Mouse (Mus musculus): ENCODE results near the gene Hoxd13. TPM values are rescaled to one million over a fixed set of nuclear protein-coding genes. Genes with fewer than 3 reads are reported as not detected.

The Hoxd13 gene
- polyA plus RNA-seq (2012; fragmentation: generic; extraction: Trizol) = not detected

DNA sequence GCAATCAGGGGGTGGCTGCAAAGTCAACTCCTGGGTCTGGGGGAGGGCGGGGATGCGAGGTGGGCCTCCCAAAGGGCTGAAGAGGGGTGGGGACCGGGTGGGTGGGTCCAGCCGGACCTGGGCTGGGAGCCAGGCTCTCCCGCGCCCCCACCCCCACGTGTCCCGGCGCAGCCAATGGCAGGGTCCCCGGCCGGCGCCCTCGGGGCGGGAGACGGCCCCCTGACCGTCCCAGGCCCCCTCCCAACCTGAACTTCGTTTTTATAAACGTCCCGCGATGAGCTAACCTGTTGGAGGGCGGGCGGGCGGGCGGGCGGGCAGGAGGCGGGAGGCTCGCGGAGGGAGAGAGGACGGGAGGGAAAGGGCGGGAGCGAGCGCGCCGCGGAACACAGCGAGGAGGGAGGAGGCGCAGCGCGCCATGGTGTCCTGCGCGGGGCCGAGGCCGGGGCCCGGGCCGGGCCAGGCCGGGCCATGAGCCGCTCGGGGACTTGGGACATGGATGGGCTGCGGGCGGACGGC is at the start of gene Hoxd13:
TSS of gene Hoxd13 (plus strand) at position 469 of the 516 bp plus-strand sequence.

DNA sequence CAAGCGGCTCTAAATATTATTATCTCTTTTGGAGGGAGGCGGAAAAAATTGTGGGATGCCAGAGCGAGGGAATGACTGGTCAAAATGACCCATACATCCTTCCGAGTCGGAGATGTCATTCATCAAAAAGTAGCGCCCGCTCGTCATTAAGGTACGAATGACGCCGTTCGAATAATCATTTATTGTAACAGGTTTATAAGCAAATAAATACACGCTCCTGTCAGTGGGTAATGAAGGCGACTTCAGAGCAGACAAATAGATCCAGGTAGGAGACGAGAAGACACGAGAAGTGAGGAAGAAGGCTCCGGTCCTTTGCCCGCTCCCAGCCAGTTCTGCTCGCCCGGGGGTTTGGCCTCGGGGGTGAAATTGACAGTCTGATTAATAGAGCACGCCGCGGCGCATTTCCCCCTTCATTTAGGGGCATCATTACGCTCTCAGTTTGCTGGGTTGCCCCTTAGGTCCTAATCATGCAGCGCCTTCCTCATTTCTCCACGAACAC is 8.6 kb upstream of the Hoxd13 start, which contains the start of gene Evx2:
TSS of gene Evx2 (minus strand) at position 51 of the 499 bp plus-strand sequence.

DNA sequence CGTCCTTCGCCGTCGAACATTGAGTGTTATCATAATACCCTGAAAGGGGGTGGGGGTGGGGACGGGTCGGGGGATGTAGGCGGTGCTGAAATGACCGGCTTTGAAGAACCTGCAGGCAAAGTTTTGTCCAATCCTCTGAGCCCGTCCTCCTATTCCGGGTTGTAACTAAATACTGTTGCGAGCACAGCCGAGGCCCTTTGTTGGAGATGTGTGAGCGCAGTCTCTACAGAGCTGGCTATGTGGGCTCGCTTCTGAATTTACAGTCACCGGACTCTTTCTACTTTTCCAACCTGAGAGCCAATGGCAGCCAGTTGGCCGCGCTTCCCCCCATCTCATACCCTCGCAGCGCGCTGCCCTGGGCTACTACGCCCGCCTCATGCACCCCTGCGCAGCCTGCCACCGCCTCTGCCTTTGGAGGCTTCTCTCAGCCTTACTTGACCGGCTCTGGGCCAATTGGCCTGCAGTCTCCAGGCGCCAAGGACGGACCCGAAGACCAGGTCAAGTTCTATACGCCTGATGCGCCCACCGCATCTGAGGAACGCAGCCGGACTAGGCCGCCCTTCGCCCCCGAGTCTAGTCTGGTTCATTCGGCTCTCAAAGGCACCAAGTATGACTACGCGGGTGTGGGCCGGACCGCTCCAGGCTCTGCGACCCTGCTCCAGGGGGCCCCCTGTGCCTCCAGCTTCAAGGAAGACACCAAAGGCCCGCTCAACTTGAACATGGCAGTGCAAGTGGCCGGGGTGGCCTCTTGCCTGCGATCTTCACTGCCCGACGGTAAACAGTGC is 7.0 kb downstream of the Hoxd13 start, which contains the start of gene Hoxd12:
TSS of gene Hoxd12 (plus strand) at position 133 of the 785 bp plus-strand sequence.

DNA sequence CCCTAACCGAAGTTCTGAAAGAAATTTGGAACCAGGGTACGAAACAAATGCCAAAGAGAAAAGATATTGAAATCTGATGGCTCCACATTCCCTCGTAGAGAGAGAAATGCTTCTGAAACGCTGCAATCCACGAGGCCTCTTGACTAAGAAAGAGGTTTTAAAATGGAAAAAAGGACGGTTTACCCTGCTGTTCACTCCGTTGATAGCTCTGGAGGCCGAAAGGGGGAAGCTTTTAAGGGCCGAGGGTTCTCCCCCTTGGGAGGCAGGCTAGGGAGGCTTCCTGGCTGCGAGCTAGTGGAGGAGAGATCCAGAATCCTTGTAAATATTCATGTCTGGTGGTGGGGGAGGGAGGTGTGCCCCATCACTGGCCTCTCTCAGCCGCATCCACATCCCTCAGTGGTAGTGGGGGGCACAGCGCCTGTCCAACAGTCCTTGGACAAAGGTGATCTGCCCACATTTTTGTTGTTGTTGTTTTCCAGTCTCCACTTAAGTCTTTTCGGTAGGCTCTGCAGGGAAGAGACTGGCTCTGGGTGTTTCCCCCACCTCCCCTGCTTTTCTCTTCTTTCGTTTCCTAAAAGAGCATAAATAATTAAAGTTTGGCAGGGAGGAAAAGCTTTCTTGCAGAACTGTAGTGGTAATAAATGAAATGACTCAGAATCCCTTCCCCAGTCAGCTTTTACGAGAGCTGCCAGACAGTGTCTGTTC is 10.9 kb downstream of the Hoxd13 start, which contains the start of gene Hoxd11:
TSS of gene Hoxd11 (plus strand) at position 667 of the 705 bp plus-strand sequence.

DNA sequence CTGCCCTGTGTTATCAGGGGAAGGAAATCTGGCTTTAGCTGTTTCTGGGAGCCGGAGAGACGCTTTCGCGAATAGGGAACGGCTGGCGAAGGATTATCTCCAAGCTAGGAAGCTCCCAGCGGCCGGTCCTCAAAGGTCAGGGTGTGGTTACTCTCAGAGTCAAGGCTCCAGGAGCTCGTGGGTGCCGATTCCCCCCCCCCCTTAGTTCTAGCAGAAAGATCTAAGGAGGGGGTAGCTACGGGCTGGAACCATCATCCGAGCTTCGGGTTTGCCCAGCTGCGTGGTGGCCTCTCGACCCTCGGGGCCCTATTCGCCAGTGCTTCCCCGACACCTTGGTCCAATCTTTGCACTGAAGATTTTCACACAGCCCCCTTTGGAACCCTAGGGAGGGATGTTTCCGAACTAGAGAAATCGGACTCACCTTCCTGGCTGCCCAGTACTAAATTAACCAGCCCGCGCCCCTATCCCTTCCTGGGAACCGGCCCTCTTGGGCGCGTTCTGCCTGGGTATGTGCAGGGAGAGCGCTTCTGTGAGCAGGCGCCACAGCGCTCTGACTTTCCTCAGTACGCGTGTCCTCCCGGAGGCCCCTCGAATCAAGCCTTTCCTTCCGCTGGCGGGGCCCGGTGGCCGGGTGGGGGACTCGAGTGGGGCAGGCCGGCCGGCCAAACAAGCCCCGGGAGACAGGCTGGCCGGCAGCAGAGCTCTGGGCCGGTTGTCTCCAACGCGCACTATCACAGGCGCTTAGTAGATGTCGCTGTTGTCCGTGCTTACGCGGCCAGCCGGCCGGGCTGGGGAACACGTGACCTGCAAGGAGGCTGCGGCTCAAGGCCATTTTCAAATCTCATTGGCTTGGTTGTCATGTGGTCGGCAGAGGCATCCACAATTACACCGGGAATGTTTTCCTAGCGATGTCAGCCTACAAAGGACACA is 23.2 kb downstream of the Hoxd13 start, which contains the start of gene Hoxd10:
TSS of gene Hoxd10 (plus strand) at position 903 of the 930 bp plus-strand sequence.

DNA sequence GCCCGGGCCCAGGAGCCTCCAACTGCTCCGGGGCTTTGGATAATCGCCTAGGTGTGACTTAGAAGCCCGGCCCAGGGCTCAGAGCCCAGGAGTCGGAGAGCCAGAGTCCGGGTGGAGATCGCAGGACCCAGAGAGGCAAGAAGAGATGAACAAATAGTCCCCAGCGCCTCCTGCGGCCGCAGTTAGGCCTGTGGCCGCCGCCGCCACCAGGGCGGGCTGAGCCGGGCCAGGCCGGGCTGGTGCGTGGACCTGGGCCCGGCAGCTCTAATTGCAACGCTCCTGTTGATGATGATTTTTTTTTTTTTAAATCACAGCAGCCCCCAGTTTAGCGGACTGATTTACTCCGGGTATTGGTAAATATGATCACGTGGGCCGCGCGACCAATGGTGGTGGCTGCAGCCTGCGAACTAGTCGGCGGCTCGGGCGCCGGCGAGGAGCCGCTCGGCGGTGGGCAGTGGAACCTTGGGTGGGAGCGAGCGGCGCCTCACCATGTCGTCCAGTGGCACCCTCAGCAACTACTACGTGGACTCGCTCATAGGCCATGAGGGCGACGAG is 29.5 kb downstream of the Hoxd13 start, which contains the start of gene Hoxd9:
TSS of gene Hoxd9 (plus strand) at position 161 of the 555 bp plus-strand sequence.

DNA sequence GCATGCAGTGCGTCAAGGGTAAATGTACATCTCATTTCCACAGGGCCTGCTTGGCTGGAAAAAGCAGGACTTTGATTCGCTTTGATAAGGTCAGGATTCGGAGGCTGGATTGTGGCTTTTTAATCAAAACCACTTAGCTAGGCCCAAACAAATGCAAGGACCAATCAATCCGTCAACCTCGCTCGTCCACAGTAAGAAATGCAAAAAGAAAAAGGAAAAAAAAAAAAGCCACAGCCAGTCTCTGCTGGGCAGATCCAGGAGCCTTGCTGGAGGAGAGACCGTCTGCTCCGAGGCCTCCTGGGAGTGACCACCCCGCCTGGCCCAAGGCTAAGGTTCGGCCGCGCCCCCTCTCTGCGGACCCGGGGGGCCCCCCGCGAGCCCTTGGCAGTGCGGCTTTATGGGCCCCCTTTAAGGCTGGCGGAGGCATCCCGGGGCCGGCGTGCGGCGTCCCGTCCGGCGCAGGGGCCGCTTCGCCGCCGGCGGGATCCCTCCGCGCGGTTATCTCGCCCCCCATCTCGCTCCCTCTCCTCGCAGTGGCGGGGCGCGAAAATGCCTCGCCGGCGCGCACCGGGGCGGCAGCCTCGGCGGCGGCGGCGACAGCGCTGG is 36.4 kb downstream of the Hoxd13 start, which contains the start of gene Hoxd8:
TSS of gene Hoxd8 (plus strand) at position 223 of the 606 bp plus-strand sequence.

DNA sequence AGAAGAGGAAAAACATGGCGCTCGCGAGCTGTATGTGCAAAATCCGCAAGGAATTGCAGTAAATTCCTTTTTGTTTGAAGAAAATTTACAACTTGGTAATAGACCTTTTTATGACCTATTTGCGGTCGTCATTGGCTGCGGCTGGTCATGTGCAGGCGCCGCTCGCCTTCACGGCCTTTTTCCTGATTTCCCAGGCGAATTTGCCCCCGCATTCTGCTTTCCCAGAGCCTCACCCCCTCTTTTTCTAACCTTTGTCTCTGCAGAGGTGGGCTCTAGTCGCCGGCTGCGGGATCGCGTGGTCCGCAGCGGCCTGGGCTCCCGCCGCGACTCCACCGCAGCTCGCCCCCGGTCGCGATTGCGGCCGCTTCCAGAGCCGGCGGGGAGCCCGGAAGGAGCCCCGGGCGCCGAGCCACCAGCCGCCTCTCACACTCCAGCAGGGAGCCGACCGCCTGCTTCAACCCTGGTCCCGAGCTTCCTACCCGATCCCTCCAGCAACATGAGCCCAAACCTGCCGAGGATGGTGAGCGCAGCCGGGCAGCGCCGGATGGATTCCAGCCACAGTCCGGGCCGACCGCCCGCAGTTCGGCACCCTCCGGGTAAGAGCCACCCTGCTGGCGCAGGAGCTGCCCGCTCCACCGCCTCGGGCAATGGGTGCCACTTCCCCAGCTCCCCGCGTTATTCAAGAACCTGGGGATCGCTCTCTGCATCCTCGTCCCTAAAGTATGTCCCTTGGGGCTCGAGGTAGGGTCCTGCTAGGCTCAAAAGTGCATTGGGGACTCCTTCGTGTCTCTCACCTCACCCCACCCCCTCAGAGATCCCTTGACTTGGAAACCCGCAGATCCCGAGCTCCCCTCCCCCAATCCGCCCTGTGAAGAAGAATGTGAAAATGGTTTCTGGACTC is 43.9 kb downstream of the Hoxd13 start, which contains the start of the genes Hoxd3 and Hoxd4:
TSS of gene Hoxd3 (plus strand) at position 207 of the 901 bp plus-strand sequence.
TSS of gene Hoxd4 (plus strand) at position 209 of the 901 bp plus-strand sequence.

Other genes starting within 250 kb of the Hoxd13 start
- gene Lnpk, start 88.9 kb upstream of the Hoxd13 start, polyA plus RNA-seq (2012; fragmentation: generic; extraction: Trizol) = 1 to 10 TPM in 1 of 2 experiments, under 1 TPM in 1; 0.34 to 2.5 TPM
- gene Evx2, start 8.8 kb upstream of the Hoxd13 start, polyA plus RNA-seq (2012; fragmentation: generic; extraction: Trizol) = not detected
- not detected for gene Hoxd12, start 6.7 kb downstream of the Hoxd13 start, polyA plus RNA-seq (2012; fragmentation: generic; extraction: Trizol)
- gene Hoxd11, start 11.2 kb downstream of the Hoxd13 start, polyA plus RNA-seq (2012; fragmentation: generic; extraction: Trizol) = not detected
- not detected for gene Hoxd10, start 23.6 kb downstream of the Hoxd13 start, polyA plus RNA-seq (2012; fragmentation: generic; extraction: Trizol)
- gene Hoxd9, start 29.4 kb downstream of the Hoxd13 start, polyA plus RNA-seq (2012; fragmentation: generic; extraction: Trizol) = not detected
- not detected for gene Hoxd8, start 36.3 kb downstream of the Hoxd13 start, polyA plus RNA-seq (2012; fragmentation: generic; extraction: Trizol)
- gene Hoxd3, start 43.6 kb downstream of the Hoxd13 start, polyA plus RNA-seq (2012; fragmentation: generic; extraction: Trizol) = not detected
- gene Hoxd4, start 43.6 kb downstream of the Hoxd13 start, polyA plus RNA-seq (2012; fragmentation: generic; extraction: Trizol) = not detected
- gene Gm28230, start 58.4 kb downstream of the Hoxd13 start, polyA plus RNA-seq (2012; fragmentation: generic; extraction: Trizol) = not detected
- gene Hoxd1, start 94.7 kb downstream of the Hoxd13 start, polyA plus RNA-seq (2012; fragmentation: generic; extraction: Trizol) = not detected
- gene Mtx2, start 157.5 kb downstream of the Hoxd13 start, polyA plus RNA-seq (2012; fragmentation: generic; extraction: Trizol) = 10 to 100 TPM in 1 of 2 experiments, 1 to 10 TPM in 1; 1.9 to 26.6 TPM